Mouse (Mus musculus) liver, adult (tissue): ENCODE measurements around the gene Wrb.

Experiments used
- GATA4 ChIP-seq: IDR thresholded peaks from 2 replicates; pipeline ENCODE4 v1.6.1; 2014; ENCODE audit warnings: mild to moderate bottlenecking, low read length; ENCODE audit not compliant: insufficient replicate concordance

Wrb gene

DNA sequence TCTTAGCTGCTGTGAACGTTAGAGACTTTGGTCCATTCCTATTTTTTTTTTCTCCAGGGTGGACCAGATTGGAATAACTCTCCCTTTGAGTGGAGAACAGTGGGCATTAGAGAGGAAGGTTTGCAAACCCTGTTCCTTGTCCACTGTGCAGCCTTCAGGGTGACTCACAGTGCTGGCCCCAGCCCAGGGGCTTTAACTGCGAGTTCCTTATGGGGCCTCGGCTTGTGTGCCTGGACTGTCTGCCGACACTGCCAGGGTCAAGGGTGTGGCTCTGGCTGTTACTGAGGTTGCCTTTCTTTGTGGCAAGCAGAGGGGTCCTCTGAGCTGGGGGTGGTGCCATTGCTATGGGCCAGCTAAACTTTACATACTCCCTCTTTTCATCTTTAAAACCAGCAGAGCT, 5.8 kb downstream of the Wrb start:
- no peak for TF ChIP-seq GATA4

- no peak for TF ChIP-seq GATA4
Measured at GRCm38 (mm10) chr16:96151551-96151950, 6.3 kb downstream of the Wrb start.

- TF ChIP-seq GATA4, result no peak
Measured at GRCm38 (mm10) chr16:96154476-96154875, 9.3 kb downstream of the Wrb start.

DNA sequence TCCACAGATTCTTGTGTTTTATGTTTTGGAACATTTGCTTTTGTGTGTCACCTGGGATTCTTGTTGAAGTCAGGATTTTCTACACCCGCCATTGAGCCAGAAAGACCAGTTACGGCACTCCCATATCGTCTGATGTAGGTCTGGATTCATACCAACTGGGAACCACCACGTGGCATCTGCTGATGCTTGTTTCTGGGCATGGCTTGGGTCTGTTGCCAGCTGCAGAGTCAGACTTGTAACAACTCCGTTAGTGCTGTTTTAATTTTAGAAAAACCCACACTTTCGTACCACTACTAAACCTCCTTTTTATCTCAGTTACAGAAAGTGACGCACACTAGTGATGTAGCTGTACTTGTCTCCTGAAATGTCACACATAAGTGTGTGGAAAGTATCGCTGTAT, 10.8 kb downstream of the Wrb start:
- no peak for TF ChIP-seq GATA4

DNA sequence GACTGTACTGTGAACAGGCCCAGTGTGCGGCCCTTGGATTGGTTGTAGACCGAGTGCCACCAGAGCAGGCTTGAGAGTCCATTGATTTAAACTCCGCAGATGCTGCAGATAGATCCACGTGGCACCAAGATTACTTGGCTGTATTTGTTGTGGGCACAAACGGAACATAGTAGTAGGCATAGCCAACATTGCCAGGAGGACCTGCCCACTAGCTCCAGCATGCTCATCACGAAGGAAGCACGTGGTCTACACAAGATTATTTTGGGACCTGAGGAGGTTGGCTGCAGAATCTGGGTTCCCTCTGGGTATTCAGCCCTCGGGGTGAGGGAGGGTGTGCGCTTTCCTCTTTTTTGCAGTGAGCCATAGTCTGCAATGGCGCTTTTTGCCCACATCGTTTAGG, 12.0 kb downstream of the Wrb start:
- no peak for TF ChIP-seq GATA4

GRCm38 (mm10) chr16:96158511-96159080, 13.4 kb downstream of the Wrb start:
- no peak for TF ChIP-seq GATA4

DNA sequence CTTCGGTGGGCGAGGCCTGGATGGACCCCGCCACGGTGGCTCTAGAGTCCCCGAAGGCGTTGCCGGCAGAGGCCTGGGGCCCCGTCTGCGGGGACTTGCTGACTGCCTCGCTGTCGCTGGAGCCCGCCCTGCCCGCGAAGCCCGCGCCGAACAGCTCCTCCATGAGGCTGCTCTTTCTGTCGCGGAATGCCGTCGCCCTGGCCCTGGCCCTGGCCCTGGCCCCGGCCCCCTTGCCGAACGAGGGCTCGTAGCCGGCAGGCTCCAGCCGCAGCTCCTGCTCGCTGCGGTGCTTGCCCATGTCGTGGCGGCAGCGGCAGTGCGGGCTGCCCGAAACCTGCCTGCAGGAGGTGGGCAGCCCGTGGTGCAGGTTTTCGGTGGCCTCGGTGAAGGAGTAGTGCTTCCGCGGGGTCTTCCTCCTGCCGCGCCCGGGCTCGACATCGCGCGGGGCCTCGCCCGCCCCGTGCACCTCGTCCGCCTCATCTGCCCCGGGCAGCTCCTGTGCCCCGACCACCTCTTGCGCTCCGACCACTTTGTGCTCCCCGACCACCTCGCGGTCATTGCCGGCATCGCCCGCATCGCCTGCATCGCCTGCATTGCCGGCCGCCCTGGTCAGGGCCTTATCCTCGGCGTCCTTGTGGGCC, 14.0 kb downstream of the Wrb start:
- no peak for TF ChIP-seq GATA4

GRCm38 (mm10) chr16:96159794-96160346, 14.7 kb downstream of the Wrb start:
- no peak for TF ChIP-seq GATA4

DNA sequence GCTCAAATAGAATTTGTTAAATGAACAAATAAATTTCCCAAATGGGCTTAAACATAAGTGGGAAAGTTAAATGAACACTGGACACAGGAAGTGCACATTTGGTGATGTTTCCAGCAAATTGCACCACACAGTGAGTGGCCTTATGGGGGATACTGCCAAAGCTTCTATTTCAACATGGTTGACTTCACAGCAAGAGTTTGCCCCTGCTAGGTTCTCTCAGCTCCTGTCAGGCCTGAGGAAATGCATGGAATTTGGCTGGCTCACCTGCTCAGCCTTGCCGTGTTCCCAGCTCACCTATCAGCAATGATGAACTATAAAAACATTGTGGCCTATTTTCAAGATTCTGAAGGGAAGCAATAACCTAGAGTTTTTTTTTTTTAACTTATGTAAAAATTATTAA, 15.7 kb downstream of the Wrb start:
- TF ChIP-seq GATA4, result no peak

GRCm38 (mm10) chr16:96161336-96161735, 16.1 kb downstream of the Wrb start:
- TF ChIP-seq GATA4, result no peak

- no peak for TF ChIP-seq GATA4
Measured at GRCm38 (mm10) chr16:96165723-96166264, 20.6 kb downstream of the Wrb start.

- TF ChIP-seq GATA4, result no peak
Measured at GRCm38 (mm10) chr16:96168837-96169236, 23.6 kb downstream of the Wrb start.

- TF ChIP-seq GATA4, result no peak
Measured at GRCm38 (mm10) chr16:96173648-96174047, 28.4 kb downstream of the Wrb start.

DNA sequence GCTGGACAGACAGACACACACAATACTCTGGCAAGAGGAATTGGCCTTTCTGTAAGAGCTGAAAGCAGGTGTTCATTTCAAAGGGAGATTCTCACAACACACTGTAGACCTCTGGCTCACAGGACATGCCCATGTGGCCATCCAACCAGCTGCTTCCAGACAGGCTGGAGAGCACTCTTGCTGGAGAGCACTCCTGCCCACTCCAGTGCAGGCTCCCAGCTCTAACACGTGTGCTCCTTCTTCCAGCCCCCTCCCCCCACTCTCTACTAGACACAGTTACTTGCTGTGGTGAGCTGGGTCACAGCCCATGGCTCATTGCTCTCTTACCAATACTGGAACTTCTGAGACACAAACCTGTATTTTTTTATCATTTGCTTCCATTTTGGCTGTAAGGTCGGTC, 30.2 kb downstream of the Wrb start:
- no peak for TF ChIP-seq GATA4

DNA sequence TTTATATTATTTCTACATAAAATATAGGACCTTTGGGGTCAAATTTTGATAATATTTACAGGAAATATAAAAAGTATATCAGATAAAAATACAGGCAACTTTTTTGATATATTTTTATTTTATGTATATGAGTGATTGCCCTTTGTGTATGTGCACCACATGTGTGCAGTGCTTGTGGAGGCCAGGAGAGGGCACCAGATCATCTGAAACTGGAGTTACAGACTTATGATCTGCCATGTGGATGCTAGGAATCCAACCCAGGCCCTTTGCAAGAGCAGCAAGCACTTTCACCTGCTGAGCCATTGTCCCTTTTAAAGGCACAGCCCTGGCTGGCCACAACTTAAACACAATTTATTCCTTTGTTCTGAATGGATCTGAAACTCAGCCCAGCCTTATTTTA, 33.9 kb downstream of the Wrb start:
- TF ChIP-seq GATA4, result no peak

GRCm38 (mm10) chr16:96187619-96188018, 42.4 kb downstream of the Wrb start:
- TF ChIP-seq GATA4, result no peak
